ENCODE assay signal across 18 mouse cellular contexts in genomic region chr6:113990044-113990443, GRCm38 (mm10). TPM values are rescaled to one million over a fixed set of nuclear protein-coding genes. Genes with fewer than 3 reads are reported as not detected.
DNase-seq lines count a peak whose midpoint lies in the region; ATAC-seq and TF ChIP-seq lines count a peak whose summit lies in the region.
"Had no signal": no experiment of that assay in that cellular context is flagged by ENCODE, and none has a peak within 500 bp of the region (broad histone marks: within the 10 kb centered on the region; RNA-seq: fewer than 3 reads in every experiment).

No protein-coding gene starts in this region.

- ATAC-seq in kidney, embryonic 14.5 days (ENCODE audit: low FRiP score, low TSS enrichment): no peak
- no peak for ATAC-seq in lung, postnatal 0 days
- ATAC-seq: hindbrain, embryonic 16.5 days; midbrain, embryonic 13.5 days; Patski had no signal

- H3K27me3 ChIP-seq in kidney, embryonic 14.5 days (ENCODE audit: control insufficient read depth, insufficient read depth, low read length): no peaks in the 10 kb centered on the region
- H3K27me3 ChIP-seq in lung, postnatal 0 days (replicated peaks; ENCODE audit: insufficient read depth, low read length): no peaks in the 10 kb centered on the region
- H3K27me3 ChIP-seq in testis, adult 2 months (ENCODE audit: control insufficient read depth, insufficient read depth, low read length): no peaks in the 10 kb centered on the region
- H3K27me3 ChIP-seq: forebrain, embryonic 12.5 days; liver, embryonic 15.5 days; midbrain, embryonic 13.5 days had no signal

- no peak overlapping the region for H3K4me2 ChIP-seq in kidney, embryonic 14.5 days (replicated peaks; ENCODE audit: low read depth, low read length)
- no peak overlapping the region for H3K4me2 ChIP-seq in lung, postnatal 0 days (replicated peaks; ENCODE audit: low read depth, low read length)
- H3K4me2 ChIP-seq: forebrain, embryonic 12.5 days; liver, embryonic 15.5 days; midbrain, embryonic 13.5 days had no signal

- H3K4me1 ChIP-seq in kidney, embryonic 14.5 days (ENCODE audit: control insufficient read depth, insufficient read depth, low read length): no peaks in the 10 kb centered on the region
- H3K4me1 ChIP-seq in lung, postnatal 0 days (ENCODE audit: insufficient read depth, low read depth, low read length): no peaks in the 10 kb centered on the region
- H3K4me1 ChIP-seq in testis, adult 2 months (ENCODE audit: control insufficient read depth, insufficient read depth, low read length): peaks cover 7% of the 10 kb centered on the region
- H3K4me1 ChIP-seq: liver, embryonic 15.5 days had no signal

- no peaks in the 10 kb centered on the region for H3K36me3 ChIP-seq in kidney, embryonic 14.5 days (ENCODE audit: control insufficient read depth, insufficient read depth, low read length)
- no peaks in the 10 kb centered on the region for H3K36me3 ChIP-seq in lung, postnatal 0 days (ENCODE audit: insufficient read depth, low read length)
- H3K36me3 ChIP-seq in testis, adult 2 months (ENCODE audit: control insufficient read depth, insufficient read depth, low read length): no peaks in the 10 kb centered on the region
- H3K36me3 ChIP-seq: forebrain, embryonic 12.5 days; liver, embryonic 15.5 days; midbrain, embryonic 13.5 days had no signal

- 27% methylated on average over 1 of the region's 1 CpGs for WGBS in kidney, embryonic 14.5 days
- WGBS in lung, postnatal 0 days: 27% methylated on average over 1 of the region's 1 CpGs

- DNase-seq in kidney, adult 18-20 months: peak; percentile 14
- DNase-seq in lung, postnatal 0 days (ENCODE audit: low spot score): no peak
- DNase-seq in lung, adult 18-20 months: no peak
- DNase-seq in R1 (ENCODE audit: low read depth, low spot score): peak; percentile 41
- no peak for DNase-seq in adrenal gland, postnatal 4 days (ENCODE audit: low spot score in 2 of 2)
- no peak for DNase-seq in heart, postnatal 36 days
- DNase-seq: cerebellum, adult 9-10 months; embryo, embryonic 11 days; kidney, postnatal 10 days; right cerebral cortex, postnatal 25 days had no signal

- no peak overlapping the region for H3K27ac ChIP-seq in kidney, embryonic 14.5 days (ENCODE audit: low read depth, low read length)
- no peak overlapping the region for H3K27ac ChIP-seq in lung, postnatal 0 days (ENCODE audit: low read length)
- no peak overlapping the region for H3K27ac ChIP-seq in testis, adult 2 months (ENCODE audit: control insufficient read depth, insufficient read depth, low read depth, low read length)
- H3K27ac ChIP-seq: forebrain, embryonic 12.5 days; liver, embryonic 15.5 days; macrophage; midbrain, embryonic 13.5 days had no signal

- no peak overlapping the region for H3K4me3 ChIP-seq in kidney, embryonic 14.5 days (ENCODE audit: low read length)
- no peak overlapping the region for H3K4me3 ChIP-seq in lung, postnatal 0 days (ENCODE audit: low read depth, low read length)
- H3K4me3 ChIP-seq in testis, adult 2 months (ENCODE audit: control insufficient read depth, low read depth, low read length): no peak overlapping the region
- H3K4me3 ChIP-seq: forebrain, embryonic 12.5 days; liver, embryonic 15.5 days; midbrain, embryonic 13.5 days had no signal

- intact Hi-C loops in heart, postnatal 36 days (cut with DNase I): no loop called here

- TF ChIP-seq POLR2A in testis, adult 2 months (IDR thresholded peaks at IDR 0.05; ENCODE audit: control insufficient read depth, low read depth, low read length): no peak

- no peak overlapping the region for H3K9ac ChIP-seq in kidney, embryonic 14.5 days (ENCODE audit: low read depth, low read length)
- H3K9ac ChIP-seq in lung, postnatal 0 days (replicated peaks; ENCODE audit: low read depth): no peak overlapping the region
- H3K9ac ChIP-seq: forebrain, embryonic 12.5 days; liver, embryonic 15.5 days; midbrain, embryonic 13.5 days had no signal

- peak; percentile 18 for TF ChIP-seq CTCF in lung, postnatal 0 days (IDR thresholded peaks at IDR 0.05)
- TF ChIP-seq CTCF in testis, adult 2 months (IDR thresholded peaks at IDR 0.05; ENCODE audit: control insufficient read depth, insufficient read depth, insufficient replicate concordance, low read depth, low read length): peak; percentile 84; the same call in 1 of the 2 replicates

- no peak for TF ChIP-seq EP300 in lung, postnatal 0 days (IDR thresholded peaks at IDR 0.05)

- H3K9me3 ChIP-seq in kidney, embryonic 14.5 days (ENCODE audit: control insufficient read depth, low read length): no peaks in the 10 kb centered on the region
- no peaks in the 10 kb centered on the region for H3K9me3 ChIP-seq in lung, postnatal 0 days (ENCODE audit: low read length)
- H3K9me3 ChIP-seq: forebrain, embryonic 12.5 days; liver, embryonic 15.5 days; midbrain, embryonic 13.5 days had no signal

RNA-seq across cellular contexts. Expression of gene Atp2b2, which starts 52.4 kb away (rescaled TPM):
- 0.29 and 0.47 TPM in 2 replicates for polyA plus RNA-seq in kidney, embryonic 14.5 days (2014; fragmentation: Nextera tagmentation; extraction: Ambion mirVana)
- 0.63 and 2.1 TPM in 2 replicates for polyA plus RNA-seq in lung, postnatal 0 days (2015; fragmentation: Nextera tagmentation; extraction: Ambion mirVana)
- polyA plus RNA-seq in testis, adult 2 months (2012; rRNA removed): 0.85 and 1.2 TPM in 2 replicates
- total RNA-seq in adrenal gland, postnatal 4 days (2021): 1 to 10 TPM; 7.6 to 8.4 TPM
- under 1 TPM; 0.73 to 0.75 TPM for total RNA-seq in heart, postnatal 36 days (2021)
- polyA plus RNA-seq: macrophage had no signal

Comparison
In these comparisons a context has a peak if more than half of its experiments do, and no peak if none do; other contexts are left out.
1. DNase-seq: peak in kidney, adult 18-20 months (single experiment) and R1 (single experiment); none in lung, postnatal 0 days (single experiment), lung, adult 18-20 months (0 of 2), adrenal gland, postnatal 4 days (0 of 2) and heart, postnatal 36 days (0 of 2).